Mouse (Mus musculus) right cerebral cortex, postnatal 10 days (tissue): ENCODE measurements around the gene Hcn1.

Source experiments
- DNase-seq, 2 experiments: peaks; one replicate each; pipeline ENCODE4 v3.0.0; 2021; ENCODE audit warnings: low spot score in 2 of 2

Gene Hcn1

DNA sequence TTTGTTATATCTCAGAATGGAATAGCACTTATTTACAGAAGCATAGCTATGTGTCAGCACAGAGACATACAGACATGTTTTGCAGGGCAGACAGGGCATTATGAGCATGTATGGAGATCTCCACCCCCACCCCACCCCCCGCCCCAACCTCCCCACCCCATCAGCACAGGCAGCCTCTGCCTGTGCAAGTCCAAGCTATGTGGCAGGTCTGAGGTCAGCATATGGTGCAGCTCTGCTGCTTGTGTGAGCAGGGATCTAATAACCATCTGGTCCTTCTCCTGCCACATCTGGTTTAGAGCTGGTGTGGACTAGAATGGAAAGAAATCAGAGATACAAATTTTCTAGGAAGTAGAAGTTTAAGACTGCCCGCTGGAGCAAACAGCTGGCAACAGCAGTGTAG lies 424.4 kb downstream of the Hcn1 start:
- no peak for DNase-seq

GRCm38 (mm10) chr13:118027868-118028267 lies 425.7 kb downstream of the Hcn1 start:
- DNase-seq: no peak

DNA sequence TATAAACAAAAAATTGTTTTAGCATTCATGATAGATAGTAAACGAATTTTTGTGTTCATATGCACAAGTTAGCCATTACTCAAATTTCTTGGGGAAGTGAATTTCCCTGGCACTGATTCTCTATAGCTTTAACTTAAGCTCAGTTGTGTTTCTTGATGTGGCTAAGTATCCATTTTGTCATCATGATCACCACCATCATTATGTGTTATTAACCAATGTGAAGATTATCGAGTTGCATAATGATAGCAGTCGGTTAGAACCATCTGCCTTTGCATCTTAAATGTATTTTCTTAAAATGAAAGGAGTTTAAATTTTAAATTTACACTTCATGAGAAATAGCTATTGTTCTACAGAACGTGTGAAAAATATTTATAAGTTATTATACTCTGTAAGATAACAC lies 426.5 kb downstream of the Hcn1 start:
- no peak for DNase-seq

- peak in 1 of 2 experiments; percentile 33 for DNase-seq
Measured at GRCm38 (mm10) chr13:118029579-118029978, 427.5 kb downstream of the Hcn1 start.

GRCm38 (mm10) chr13:118035598-118035997 lies 433.5 kb downstream of the Hcn1 start:
- no peak for DNase-seq
